Mouse (Mus musculus) liver, embryonic 14.5 days (tissue): ENCODE measurements around the gene Spcs2. TPM values are rescaled to one million over a fixed set of nuclear protein-coding genes. Genes with fewer than 3 reads are reported as not detected.

Source experiments
- ATAC-seq: fragments of 200-750 bp; cut with Nextera tagmentation; 2 replicates; pipeline ENCODE4 v1.8.0; 2017; ENCODE audit warnings: moderate number of reproducible peaks, mild to moderate bottlenecking, moderate library complexity; ENCODE audit not compliant: insufficient read depth
- DNase-seq, 3 experiments: peaks; one replicate each; pipeline ENCODE4 v3.0.0-alpha.2; 2012 to 2013; ENCODE audit warnings: low read depth in 3 of 3, low spot score in 3 of 3
- H3K27ac ChIP-seq: fragments of 300-500 bp; sonication (generic); 2 replicates; pipeline ENCODE4 v1.5.1; 2014; ENCODE audit warnings: moderate library complexity, mild to moderate bottlenecking, control low read depth, inconsistent platforms
- H3K27me3 ChIP-seq: fragments of 300-500 bp; sonication (generic); 2 replicates; pipeline ENCODE4 v1.6.1; 2014; ENCODE audit warnings: mild to moderate bottlenecking, low read length, moderate library complexity; ENCODE audit not compliant: control insufficient read depth, insufficient read depth
- H3K36me3 ChIP-seq: fragments of 300-500 bp; sonication (generic); replicated peaks from 2 replicates; pipeline ENCODE4 v1.6.1; 2014; ENCODE audit warnings: low read depth; ENCODE audit not compliant: control insufficient read depth, insufficient read depth
- H3K4me1 ChIP-seq, 2 experiments: fragments of 200-500 bp in 1 of 2; fragments of 300-500 bp in 1 of 2; sonication (generic) in 1 of 2; replicated peaks; 2 replicates each; pipeline ENCODE4 v1.6.1; 2012 to 2014; ENCODE audit warnings: antibody characterized with exemption in 1 of 2, inconsistent platforms in 1 of 2, low read length in 1 of 2; ENCODE audit not compliant: control insufficient read depth in 2 of 2, insufficient read depth in 2 of 2
- H3K4me2 ChIP-seq: fragments of 300-500 bp; sonication (generic); 2 replicates; pipeline ENCODE4 v1.6.1; 2014; ENCODE audit warnings: low read depth, mild to moderate bottlenecking, control low read depth, moderate library complexity
- H3K4me3 ChIP-seq, 2 experiments: fragments of 200-500 bp in 1 of 2; fragments of 300-500 bp in 1 of 2; sonication (generic) in 1 of 2; 2 replicates each; pipeline ENCODE4 v1.5.1; 2012 to 2014; ENCODE audit warnings: low read depth in 2 of 2, low read length in 2 of 2, mild to moderate bottlenecking in 2 of 2, control low read depth in 1 of 2, inconsistent platforms in 1 of 2, moderate library complexity in 1 of 2; ENCODE audit not compliant: insufficient read depth in 1 of 2
- H3K9ac ChIP-seq: fragments of 300-500 bp; sonication (generic); replicated peaks from 2 replicates; pipeline ENCODE4 v1.6.1; 2014; ENCODE audit warnings: mild to moderate bottlenecking, control low read depth, moderate library complexity
- H3K9me3 ChIP-seq: fragments of 300-500 bp; sonication (generic); 2 replicates; pipeline ENCODE4 v1.6.1; 2016; ENCODE audit warnings: low read length, mixed read lengths; ENCODE audit not compliant: control insufficient read depth
- CTCF ChIP-seq: IDR thresholded peaks from 2 replicates; pipeline ENCODE4 v1.5.1; 2016; ENCODE audit warnings: antibody characterized with exemption, low read depth, control low read depth
- EP300 ChIP-seq: IDR thresholded peaks from 2 replicates; pipeline ENCODE4 v1.6.1; 2016; ENCODE audit warnings: antibody characterized with exemption, low read depth
- WGBS: fragments of 180-500 bp; shearing (Covaris S2); extraction: QIAGEN DNeasy Blood & Tissue Kit; methylation state at CpG from one replicate; pipeline ENCODE4 v1.1.7; 2014; ENCODE audit not compliant: insufficient replicate concordance; 5-methylcytosine and 5-hydroxymethylcytosine counted together
- polyA plus RNA-seq, 2 experiments: library from polyadenylated mRNA; depleted of rRNA in 1 of 2; stranded (reverse) in 1 of 2; unstranded in 1 of 2; fragments of >200 nt; fragmentation: Nextera tagmentation in 1 of 2; extraction: Ambion mirVana in 1 of 2; gene quantifications; 2 replicates each; pipeline versions ENCODE4 v1.2.1 to v1.2.3; 2012 to 2014

The Spcs2 gene
- polyA plus RNA-seq, 2 experiments: 44.5 to 171 TPM

DNA sequence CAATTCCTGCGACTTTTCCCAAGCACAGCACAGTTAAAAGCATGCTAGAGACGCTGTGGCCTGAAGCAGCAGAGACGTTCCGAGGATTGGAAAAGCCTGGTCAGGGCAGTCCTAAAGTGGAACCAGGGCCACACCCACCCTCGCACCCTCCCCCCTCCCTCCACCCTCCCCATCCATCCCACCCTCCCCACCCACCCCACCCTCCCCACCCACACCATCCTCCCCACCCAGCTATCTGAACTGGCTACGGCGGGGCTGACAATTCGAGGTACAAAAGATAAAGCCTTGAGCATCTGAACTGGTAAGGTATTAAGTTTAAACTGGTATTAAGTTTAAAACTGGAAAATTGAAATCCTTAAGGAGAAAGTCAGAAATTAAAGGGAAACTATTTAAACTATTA is 59.7 kb downstream of the Spcs2 start:
- peak; percentile 87 for ATAC-seq
- H3K27ac ChIP-seq: peak overlapping the region; percentile 92
- peak overlapping the region; percentile 70 for H3K4me2 ChIP-seq
- peak overlapping the region; percentile 57 for H3K9ac ChIP-seq
- no peaks in the 10 kb centered on the region for H3K9me3 ChIP-seq
- peak in 2 of 3 experiments; percentile 54 to 60 for DNase-seq
- no peak for TF ChIP-seq CTCF
- no peak for TF ChIP-seq EP300
- H3K36me3 ChIP-seq: no peaks in the 10 kb centered on the region
- WGBS: 29% methylated on average over 8 of the region's 8 CpGs
- H3K4me1 ChIP-seq: peaks cover 32 to 42% of the 10 kb centered on the region in 2 experiments
- H3K4me3 ChIP-seq: peak overlapping the region in 1 of 2 experiments; percentile 26; a peak in 1 of 4 replicates
- no peaks in the 10 kb centered on the region for H3K27me3 ChIP-seq

DNA sequence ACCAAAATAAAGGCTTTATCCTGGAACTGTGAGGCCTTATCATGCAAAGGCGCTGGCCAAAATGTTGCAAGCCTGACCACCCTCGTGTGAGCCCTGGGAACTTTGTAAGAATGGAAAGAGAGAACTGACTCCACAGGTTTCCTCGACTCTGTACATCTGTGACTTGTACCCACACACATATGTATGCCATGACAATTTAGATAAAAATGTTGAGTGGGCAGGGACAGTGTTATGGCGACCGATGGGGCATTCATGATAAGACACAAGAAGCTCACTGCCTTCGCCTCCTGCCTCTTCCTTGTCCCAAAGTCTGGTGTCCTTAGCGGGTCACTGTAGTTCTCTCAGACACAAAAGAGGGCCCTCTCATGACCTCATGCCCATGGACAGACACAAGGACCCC is 64.1 kb downstream of the Spcs2 start:
- Histone ChIP-seq H3K4me3 (no peak overlapping the region), H3K27me3 (no peaks in the 10 kb centered on the region), H3K4me2 (peak overlapping the region; percentile 41), H3K4me1 (peaks cover 28 to 33% of the 10 kb centered on the region in 2 experiments), H3K36me3 (no peaks in the 10 kb centered on the region), H3K9me3 (no peaks in the 10 kb centered on the region), H3K27ac (peak overlapping the region; percentile 44), H3K9ac (peak overlapping the region; percentile 48)
- peak; percentile 46 for ATAC-seq
- DNase-seq: peak; percentile 39 to 51 (median 41)
- 38% methylated on average over 7 of the region's 7 CpGs for WGBS
- peak; percentile 45 for TF ChIP-seq EP300
- TF ChIP-seq CTCF: no peak

DNA sequence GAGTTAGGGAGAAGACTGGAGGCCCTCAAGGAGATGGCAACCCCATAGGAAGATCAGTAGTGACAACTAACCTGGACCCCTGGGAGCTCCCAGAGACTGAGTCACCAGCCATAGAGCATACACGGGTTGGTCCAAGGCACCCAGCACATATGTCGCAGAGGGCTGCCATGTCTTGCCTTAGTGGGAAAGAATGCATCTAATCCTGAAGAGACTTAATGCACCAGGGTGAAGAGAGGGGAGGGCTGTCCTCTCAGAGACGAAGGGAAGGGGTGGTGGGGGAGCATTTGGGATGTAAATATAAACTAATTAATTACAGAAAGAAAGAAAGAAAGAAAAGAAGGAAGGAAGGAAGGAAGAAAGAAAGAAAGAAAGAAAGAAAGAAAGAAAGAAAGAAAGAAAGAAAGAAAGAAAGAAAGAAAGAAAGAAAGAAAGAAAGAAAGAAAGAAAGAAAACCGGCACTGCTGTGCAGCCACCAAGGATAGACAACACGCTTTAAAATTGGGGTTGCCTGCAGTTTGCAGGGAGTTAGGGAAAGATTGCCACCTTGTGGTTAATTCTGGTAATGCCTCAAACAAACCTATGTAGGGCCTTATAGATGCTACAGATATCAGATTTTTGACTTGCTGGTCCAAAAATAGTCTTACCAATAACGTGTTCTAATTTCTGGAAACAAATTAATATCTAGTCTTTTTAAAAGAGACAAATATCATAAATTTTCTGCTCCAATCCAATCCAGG is 65.2 kb downstream of the Spcs2 start:
- Histone ChIP-seq H3K36me3 (no peaks in the 10 kb centered on the region), H3K9me3 (no peaks in the 10 kb centered on the region), H3K27me3 (no peaks in the 10 kb centered on the region), H3K4me3 (no peak overlapping the region), H3K4me1 (peaks cover 21 to 25% of the 10 kb centered on the region in 2 experiments), H3K9ac (no peak overlapping the region), H3K27ac (no peak overlapping the region), H3K4me2 (no peak overlapping the region)
- 33% methylated on average over 6 of the region's 6 CpGs for WGBS
- TF ChIP-seq EP300 (no peak), CTCF (peak; percentile 80)
- ATAC-seq (no peak), DNase-seq (peak; percentile 74 to 80 (median 76))

DNA sequence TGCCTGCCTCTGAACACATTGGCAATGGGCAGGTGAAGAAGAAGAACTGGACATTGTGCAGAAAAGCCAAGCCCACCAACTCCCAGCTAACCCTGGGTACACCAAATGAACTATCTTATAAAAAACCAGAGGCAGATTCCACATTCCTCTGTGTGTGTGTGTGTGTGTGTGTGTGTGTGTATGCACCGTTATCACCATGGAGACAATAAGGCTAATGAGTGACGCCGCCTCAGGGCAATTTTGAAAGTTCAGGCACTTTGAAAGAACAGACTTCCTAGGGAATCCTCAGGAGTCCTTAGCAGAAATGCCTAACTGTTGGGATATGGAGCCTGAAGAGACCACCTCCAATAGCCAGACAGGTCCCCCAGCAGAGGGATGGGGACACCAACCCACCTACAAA is 66.0 kb downstream of the Spcs2 start:
- Histone ChIP-seq H3K4me2 (no peak overlapping the region), H3K9ac (no peak overlapping the region), H3K27ac (no peak overlapping the region), H3K4me3 (no peak overlapping the region), H3K36me3 (no peaks in the 10 kb centered on the region), H3K4me1 (peaks cover 15 to 17% of the 10 kb centered on the region in 2 experiments), H3K9me3 (no peaks in the 10 kb centered on the region), H3K27me3 (no peaks in the 10 kb centered on the region)
- ATAC-seq (no peak), DNase-seq (no peak)
- TF ChIP-seq EP300 (no peak), CTCF (no peak)
- 85% methylated on average over 3 of the region's 3 CpGs for WGBS

DNA sequence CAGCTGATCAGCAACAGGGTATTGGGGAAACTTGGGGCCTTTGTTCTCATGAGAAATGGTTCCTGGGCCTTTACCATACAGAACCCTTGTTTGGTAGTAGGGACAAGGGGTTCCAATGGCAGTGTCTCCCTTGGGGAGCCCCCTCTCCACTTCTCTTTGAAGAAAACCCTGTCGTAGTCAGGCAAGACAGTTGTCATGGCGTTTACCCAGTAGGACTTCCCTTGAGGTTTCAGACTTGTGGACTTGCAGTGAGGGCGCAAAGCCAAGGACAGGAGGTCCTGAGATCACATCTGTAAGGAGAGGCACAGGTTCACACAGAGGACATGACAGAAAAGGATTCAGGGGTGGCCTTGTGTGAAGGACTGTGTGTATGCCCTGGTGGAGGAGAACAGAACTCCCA is 66.8 kb downstream of the Spcs2 start:
- Histone ChIP-seq H3K4me2 (no peak overlapping the region), H3K27me3 (no peaks in the 10 kb centered on the region), H3K9me3 (no peaks in the 10 kb centered on the region), H3K36me3 (no peaks in the 10 kb centered on the region), H3K27ac (no peak overlapping the region), H3K4me3 (no peak overlapping the region), H3K4me1 (peaks cover 15% of the 10 kb centered on the region in 2 experiments), H3K9ac (no peak overlapping the region)
- no peak for ATAC-seq
- no peak for DNase-seq
- TF ChIP-seq EP300: no peak
- WGBS: 62% methylated on average over 3 of the region's 3 CpGs
